Mouse (Mus musculus): ENCODE results near the gene Casq1.

The Casq1 gene

GRCm38 (mm10) chr1:172183056-172183455, 36.6 kb downstream of the Casq1 start:
- no peak for DNase-seq (ENCODE audit: low read depth, low spot score)

DNA sequence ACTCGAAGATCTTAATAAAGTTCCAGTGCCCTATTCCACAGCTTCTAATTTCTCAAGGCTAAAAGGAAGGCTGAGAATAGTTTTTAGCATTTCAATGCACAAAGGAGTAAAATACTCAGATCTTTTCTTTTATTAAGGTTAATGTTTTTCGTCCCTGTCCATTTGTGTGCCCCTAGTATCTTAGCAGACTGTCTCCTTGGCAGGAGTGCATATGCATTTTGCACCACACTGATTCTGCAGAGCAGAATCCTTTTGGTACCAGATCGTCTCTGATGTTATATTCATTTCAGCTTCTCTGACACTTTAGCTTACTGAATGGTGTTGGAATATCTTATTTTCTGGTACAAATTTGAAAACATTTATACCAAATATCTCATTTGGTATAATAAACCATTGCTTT, 37.9 kb downstream of the Casq1 start:
- no peak for DNase-seq (ENCODE audit: low read depth, low spot score)

GRCm38 (mm10) chr1:172180881-172181280, 38.8 kb downstream of the Casq1 start:
- no peak for DNase-seq (ENCODE audit: low read depth, low spot score)

GRCm38 (mm10) chr1:172179102-172179501, 40.6 kb downstream of the Casq1 start:
- no peak for DNase-seq (ENCODE audit: low read depth, low spot score)

DNA sequence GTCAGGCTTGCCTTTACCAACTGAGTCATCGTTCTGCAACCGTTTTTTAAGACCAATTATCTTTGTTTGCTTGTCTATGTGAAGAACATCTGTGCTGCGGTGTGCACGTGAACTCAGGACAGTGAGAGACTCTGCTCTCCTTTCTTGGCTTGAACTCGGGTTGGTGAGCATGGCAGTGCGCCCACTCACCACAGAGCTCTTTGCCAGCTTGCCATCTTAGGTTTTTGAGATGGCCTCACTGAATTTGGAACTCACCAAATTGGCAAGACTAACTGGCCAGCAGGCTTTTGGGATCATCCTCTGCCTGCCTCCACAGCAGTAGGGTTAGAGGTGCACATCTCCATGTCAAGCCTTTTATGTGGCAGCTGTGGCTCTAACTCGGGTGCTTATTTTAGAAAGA, 41.9 kb downstream of the Casq1 start:
- no peak for DNase-seq (ENCODE audit: low read depth, low spot score)

DNA sequence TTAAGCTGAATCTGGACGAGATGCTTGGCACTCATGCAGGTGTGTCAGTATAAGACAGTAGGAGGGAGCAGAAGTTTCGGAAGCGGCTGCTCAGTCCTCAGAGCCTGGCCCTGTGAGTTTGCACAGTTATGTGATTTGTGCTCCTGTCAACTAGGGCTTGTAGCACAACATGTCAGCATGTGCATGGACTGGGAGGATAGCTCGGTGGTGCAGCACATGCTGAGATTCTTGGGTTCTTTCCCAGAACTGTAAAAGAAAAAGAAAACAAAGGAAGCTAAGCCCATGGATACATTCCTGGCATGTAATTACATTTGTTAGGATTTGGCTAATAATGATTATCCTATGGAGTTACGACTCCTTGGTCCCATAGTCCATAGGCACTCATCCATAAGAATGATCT, 46.5 kb downstream of the Casq1 start:
- DNase-seq (ENCODE audit: low read depth, low spot score): no peak

- no peak for DNase-seq (ENCODE audit: low read depth, low spot score)
Measured at GRCm38 (mm10) chr1:172172381-172172780, 47.3 kb downstream of the Casq1 start.

DNA sequence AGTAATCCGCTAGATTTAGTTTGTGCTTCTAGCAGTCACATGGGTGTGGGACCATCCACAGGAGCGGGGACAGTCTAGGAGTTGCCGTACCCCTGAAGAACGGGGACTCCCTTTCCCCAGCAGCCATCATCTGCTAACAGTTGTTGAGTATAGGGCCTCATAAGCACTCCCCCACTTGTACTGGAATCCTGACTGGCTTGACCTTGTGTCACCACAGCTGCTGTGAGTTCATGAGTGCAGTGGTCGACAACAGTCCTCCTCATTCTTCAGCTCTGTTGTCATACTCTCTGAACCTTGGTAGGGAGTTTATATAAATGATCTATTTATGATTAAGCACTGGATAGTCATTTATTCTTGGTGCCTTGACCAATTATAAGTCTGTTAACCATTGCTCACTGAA, 49.9 kb downstream of the Casq1 start:
- DNase-seq (ENCODE audit: low read depth, low spot score): no peak

DNA sequence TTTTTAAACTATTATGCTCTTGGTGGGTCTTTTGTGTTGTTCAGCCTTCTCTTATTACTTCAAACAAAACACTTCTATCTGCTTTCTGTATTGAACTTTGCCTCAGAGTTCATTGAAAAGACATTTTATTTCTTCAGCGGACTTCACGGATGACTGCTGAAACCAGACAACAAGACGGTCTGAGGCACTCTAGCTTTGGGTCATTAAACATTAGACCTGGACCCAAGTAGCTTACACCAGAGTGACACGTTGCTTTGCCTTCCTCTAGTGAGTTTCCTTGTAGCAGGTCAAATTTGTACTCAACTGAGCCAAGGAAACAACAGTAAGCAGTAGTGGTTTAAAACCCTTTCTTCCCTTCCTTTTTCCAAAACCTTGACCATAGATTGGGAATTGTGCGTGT, 51.8 kb downstream of the Casq1 start:
- no peak for DNase-seq (ENCODE audit: low read depth, low spot score)

- DNase-seq (ENCODE audit: low read depth, low spot score): no peak
Measured at GRCm38 (mm10) chr1:172162959-172163358, 56.7 kb downstream of the Casq1 start.

DNA sequence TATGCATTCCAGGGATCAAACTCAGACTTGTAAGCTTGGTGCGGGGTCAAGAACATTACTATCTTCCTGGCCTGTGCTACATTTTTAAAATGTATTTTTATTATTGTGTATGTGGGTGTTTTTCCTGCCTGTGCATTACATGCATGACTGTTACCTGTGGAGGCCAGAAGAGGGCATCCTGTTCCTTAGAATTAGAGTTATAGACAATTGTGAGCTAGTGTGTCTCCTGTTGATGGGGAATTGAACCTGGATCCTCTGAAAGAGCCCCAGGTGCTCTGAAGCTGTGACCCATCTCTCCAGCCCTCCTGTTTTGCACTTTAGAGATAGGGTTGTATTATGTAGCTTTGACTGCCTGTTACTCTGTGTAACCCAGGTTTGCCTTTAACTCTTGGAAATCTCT, 57.7 kb downstream of the Casq1 start:
- DNase-seq (ENCODE audit: low read depth, low spot score): no peak

- no peak for DNase-seq (ENCODE audit: low read depth, low spot score)
Measured at GRCm38 (mm10) chr1:172160508-172160907, 59.2 kb downstream of the Casq1 start.

- no peak for DNase-seq (ENCODE audit: low read depth, low spot score)
Measured at GRCm38 (mm10) chr1:172159970-172160369, 59.7 kb downstream of the Casq1 start.

Data from telencephalon, adult 2 months (tissue).